Mouse (Mus musculus): ENCODE measurements around the gene Tmem185b.

DNA sequence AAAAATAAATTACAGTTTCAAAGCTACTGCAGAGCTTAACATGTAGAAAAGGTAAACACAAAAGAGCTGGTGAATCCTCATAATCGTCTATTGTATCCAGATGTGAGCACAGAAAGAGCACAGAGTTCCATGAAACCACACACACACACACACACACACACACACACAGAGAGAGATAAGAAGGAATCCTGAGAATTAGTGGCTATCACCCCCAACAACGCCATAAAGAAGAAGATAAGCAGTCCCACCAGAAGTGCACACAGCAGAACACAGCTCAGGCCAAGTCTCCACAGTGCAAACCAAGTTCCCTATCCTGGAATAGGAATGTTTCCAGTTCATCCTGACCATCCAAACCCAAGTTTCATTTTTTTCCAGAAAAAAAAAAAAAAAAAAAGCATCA lies 19.2 kb downstream of the Tmem185b start:
- TF ChIP-seq CTCF (IDR thresholded peaks at IDR 0.05; ENCODE audit: extremely low read depth, insufficient read depth, insufficient read length, insufficient replicate concordance) (no peak), POLR2A (IDR thresholded peaks at IDR 0.05; ENCODE audit: low read depth, low read length) (no peak)
